Mouse (Mus musculus) intestine, embryonic 14.5 days (tissue): ENCODE measurements at regions not wholly inside any gene's neighbourhood (a gene's known extent, or its start where the extent isn't known, plus 50 kb on each side); places are given as distances from the start of the nearest gene placed in this dataset.

ENCODE experiments used
- ATAC-seq: fragments of 200-750 bp; cut with Nextera tagmentation; replicated peaks from 2 replicates; pipeline ENCODE4 v1.8.0; 2017; ENCODE audit warnings: low read depth, moderate number of reproducible peaks, moderate TSS enrichment, moderate library complexity; ENCODE audit not compliant: low FRiP score, low TSS enrichment
- DNase-seq: peaks from one replicate; pipeline ENCODE4 v3.0.0-alpha.2; 2018; ENCODE audit warnings: low spot score
- H3K27ac ChIP-seq: fragments of 300-500 bp; sonication (generic); 2 replicates; pipeline ENCODE4 v1.5.1; 2014; ENCODE audit warnings: low read depth, mild to moderate bottlenecking, control low read depth
- H3K27me3 ChIP-seq: fragments of 300-500 bp; sonication (generic); replicated peaks from 2 replicates; pipeline ENCODE4 v1.6.1; 2014; ENCODE audit warnings: low read length, control low read depth; ENCODE audit not compliant: control insufficient read depth, insufficient read depth
- H3K36me3 ChIP-seq: fragments of 300-500 bp; sonication (generic); 2 replicates; pipeline ENCODE4 v1.6.1; 2014; ENCODE audit warnings: low read length, control low read depth; ENCODE audit not compliant: control insufficient read depth, insufficient read depth
- H3K4me1 ChIP-seq: fragments of 300-500 bp; sonication (generic); replicated peaks from 2 replicates; pipeline ENCODE4 v1.6.1; 2014; ENCODE audit warnings: low read length, control low read depth, mixed read lengths; ENCODE audit not compliant: control insufficient read depth, insufficient read depth
- H3K4me2 ChIP-seq: fragments of 300-500 bp; sonication (generic); 2 replicates; pipeline ENCODE4 v1.6.1; 2014; ENCODE audit warnings: low read length
- H3K4me3 ChIP-seq: fragments of 300-500 bp; sonication (generic); 2 replicates; pipeline ENCODE4 v1.5.1; 2014; ENCODE audit warnings: low read depth, low read length, control low read depth, mixed read lengths
- H3K9ac ChIP-seq: fragments of 300-500 bp; sonication (generic); 2 replicates; pipeline ENCODE4 v1.6.1; 2014; ENCODE audit warnings: mild to moderate bottlenecking, low read length
- H3K9me3 ChIP-seq: fragments of 300-500 bp; sonication (generic); 2 replicates; pipeline ENCODE4 v1.6.1; 2016; ENCODE audit warnings: low read length, control low read depth; ENCODE audit not compliant: control insufficient read depth
- WGBS: fragments of 180-500 bp; shearing (Covaris S2); extraction: QIAGEN DNeasy Blood & Tissue Kit; methylation state at CpG from one replicate; pipeline ENCODE4 v1.1.7; 2014; 5-methylcytosine and 5-hydroxymethylcytosine counted together

DNA sequence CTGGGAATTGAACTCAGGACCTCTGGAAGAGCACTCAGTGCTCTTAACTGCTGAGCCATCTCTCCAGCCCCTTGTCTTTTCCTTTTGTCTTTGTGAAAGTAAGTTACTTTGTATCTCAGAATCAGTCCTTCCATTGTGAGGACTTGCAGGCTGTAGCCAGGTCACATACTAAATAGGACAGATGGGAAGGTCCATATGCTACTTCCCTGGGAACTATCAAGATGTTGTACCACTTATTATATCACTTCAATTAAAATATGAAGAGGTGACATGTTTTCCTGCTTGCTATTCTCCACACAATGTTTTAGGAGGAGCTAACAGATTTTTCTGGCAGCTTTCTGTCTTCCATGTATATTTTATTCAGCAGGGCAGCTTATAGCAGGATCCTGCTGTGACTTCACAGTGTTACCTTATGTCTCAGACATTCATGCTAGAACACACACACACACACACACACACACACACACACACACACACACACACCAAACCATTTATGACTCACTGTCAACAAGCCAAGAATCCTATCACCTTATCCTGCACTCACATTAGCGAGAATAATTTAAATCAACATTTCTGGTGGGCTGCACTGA is 179.6 kb upstream of the Fermt1 start:
- H3K4me2 ChIP-seq, result no peak overlapping the region
- ATAC-seq (no peak), DNase-seq (no peak)
- no peak overlapping the region for H3K9ac ChIP-seq
- H3K9me3 ChIP-seq, result no peaks in the 10 kb centered on the region
- H3K27me3 ChIP-seq, result no peaks in the 10 kb centered on the region
- H3K4me1 ChIP-seq, result no peaks in the 10 kb centered on the region
- 68% methylated on average over 1 of the region's 1 CpGs for WGBS
- H3K36me3 ChIP-seq, result no peaks in the 10 kb centered on the region
- no peak overlapping the region for H3K4me3 ChIP-seq
- H3K27ac ChIP-seq, result no peak overlapping the region

DNA sequence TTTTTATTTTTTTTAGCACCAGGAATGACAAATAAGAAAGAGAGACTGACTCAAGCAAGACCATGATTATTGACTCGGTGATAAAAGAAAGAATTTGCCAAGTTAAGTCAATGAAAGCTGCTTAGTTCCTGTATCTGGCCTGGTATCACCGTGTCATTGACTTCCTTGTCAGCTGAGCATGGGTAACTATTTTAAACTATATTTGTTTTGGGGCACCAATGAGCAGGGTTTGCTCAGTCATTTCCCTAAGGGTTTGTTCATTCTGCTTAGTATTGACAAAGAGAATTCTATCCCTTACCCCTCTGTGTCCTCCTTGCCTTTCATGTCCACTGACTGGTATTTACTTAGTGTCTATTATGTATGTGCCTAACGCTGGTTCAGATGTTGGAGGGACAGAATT is 189.2 kb upstream of the Fermt1 start:
- Histone ChIP-seq H3K9ac (no peak overlapping the region), H3K27ac (no peak overlapping the region), H3K27me3 (no peaks in the 10 kb centered on the region), H3K9me3 (no peaks in the 10 kb centered on the region), H3K4me2 (no peak overlapping the region), H3K36me3 (no peaks in the 10 kb centered on the region), H3K4me3 (no peak overlapping the region), H3K4me1 (peaks cover 9% of the 10 kb centered on the region)
- no peak for DNase-seq
- no peak for ATAC-seq
- 61% methylated on average over 3 of the region's 3 CpGs for WGBS

DNA sequence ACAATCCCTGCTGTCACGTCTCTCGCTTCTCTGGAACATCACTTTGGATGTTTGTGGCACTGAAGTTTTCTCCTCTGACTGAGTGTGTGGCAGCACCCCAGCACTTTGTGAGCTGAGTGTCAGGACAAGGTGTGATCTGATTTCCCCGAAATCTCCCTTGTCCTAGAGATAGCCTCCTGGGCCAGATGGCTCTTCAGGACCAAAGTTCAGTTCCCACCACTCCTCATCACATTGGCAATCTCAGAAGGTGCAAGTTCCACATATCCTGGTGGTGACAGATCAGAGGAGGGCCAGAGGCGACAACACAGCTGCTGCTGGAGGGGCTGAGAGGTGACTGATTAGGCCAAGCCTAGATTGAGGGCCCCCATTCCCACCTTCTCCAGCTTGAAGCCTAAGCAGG is 193.2 kb upstream of the Fermt1 start:
- Histone ChIP-seq H3K27ac (no peak overlapping the region), H3K4me2 (no peak overlapping the region), H3K9me3 (no peaks in the 10 kb centered on the region), H3K36me3 (no peaks in the 10 kb centered on the region), H3K4me3 (no peak overlapping the region), H3K27me3 (no peaks in the 10 kb centered on the region), H3K4me1 (peaks cover 9% of the 10 kb centered on the region), H3K9ac (no peak overlapping the region)
- ATAC-seq (no peak), DNase-seq (no peak)
- WGBS, result 76% methylated on average over 4 of the region's 4 CpGs

DNA sequence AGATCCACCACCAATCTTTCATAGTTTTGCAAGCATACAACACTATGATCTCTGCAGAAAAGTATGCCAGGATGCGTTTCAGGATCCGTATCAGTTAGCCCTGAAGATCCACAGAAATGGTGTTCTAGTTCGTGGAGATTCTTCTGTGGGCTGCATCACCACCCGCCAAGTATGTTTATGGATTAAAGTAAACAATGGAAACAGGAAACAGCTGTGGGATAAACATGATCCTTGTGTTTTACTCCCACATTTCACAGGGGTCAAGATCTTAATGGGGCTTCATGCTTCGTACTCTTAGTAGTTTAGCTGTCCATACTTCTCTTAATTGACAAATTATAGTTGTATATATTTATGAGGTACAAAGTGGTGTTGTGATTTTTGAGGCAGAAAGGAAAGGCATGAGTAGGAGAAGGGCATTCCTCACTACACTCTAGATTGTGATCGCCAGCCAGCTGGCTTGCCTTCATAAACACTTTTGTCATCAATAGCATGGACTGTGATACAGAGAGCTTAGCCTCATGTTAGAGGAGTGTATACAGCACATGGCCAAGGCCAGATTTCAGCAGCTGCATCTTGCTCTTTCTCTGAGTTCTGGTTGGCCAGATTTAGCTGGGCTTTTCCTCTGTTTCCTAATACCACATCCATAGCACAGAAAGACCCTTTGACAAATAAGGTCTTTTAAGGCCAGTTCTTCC is 195.8 kb upstream of the Fermt1 start:
- Histone ChIP-seq H3K9me3 (no peaks in the 10 kb centered on the region), H3K4me3 (no peak overlapping the region), H3K36me3 (no peaks in the 10 kb centered on the region), H3K27me3 (no peaks in the 10 kb centered on the region), H3K4me2 (no peak overlapping the region), H3K4me1 (peaks cover 5% of the 10 kb centered on the region), H3K27ac (peak overlapping the region; percentile 60), H3K9ac (no peak overlapping the region)
- ATAC-seq (no peak; the same call in 1 of the 2 replicates), DNase-seq (no peak)
- 38% methylated on average over 6 of the region's 6 CpGs for WGBS

DNA sequence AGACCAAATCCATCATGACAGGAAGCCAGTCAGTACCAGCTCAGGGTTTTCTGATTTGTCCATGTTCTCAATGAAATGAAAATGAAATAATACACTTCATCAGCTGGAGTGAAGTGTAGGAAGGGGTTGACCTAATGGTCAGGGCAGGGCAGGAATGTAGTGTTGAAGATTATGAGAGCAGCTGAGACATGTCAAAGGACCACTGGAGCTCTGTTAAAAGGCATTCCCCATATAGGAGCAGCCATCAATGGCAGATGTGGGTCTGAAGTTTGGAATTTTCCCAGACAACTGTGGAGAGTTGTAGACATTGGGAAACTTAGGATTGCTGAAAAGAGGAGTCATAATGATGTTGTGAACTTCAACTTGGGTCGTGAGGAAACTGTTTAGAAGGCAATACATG is 206.8 kb upstream of the Fermt1 start:
- no peaks in the 10 kb centered on the region for H3K9me3 ChIP-seq
- no peaks in the 10 kb centered on the region for H3K36me3 ChIP-seq
- no peaks in the 10 kb centered on the region for H3K27me3 ChIP-seq
- no peaks in the 10 kb centered on the region for H3K4me1 ChIP-seq
- no peak overlapping the region for H3K4me3 ChIP-seq
- H3K4me2 ChIP-seq, result no peak overlapping the region
- no peak overlapping the region for H3K9ac ChIP-seq
- H3K27ac ChIP-seq, result no peak overlapping the region
- ATAC-seq (no peak), DNase-seq (no peak)
- 71% methylated on average over 1 of the region's 1 CpGs for WGBS

DNA sequence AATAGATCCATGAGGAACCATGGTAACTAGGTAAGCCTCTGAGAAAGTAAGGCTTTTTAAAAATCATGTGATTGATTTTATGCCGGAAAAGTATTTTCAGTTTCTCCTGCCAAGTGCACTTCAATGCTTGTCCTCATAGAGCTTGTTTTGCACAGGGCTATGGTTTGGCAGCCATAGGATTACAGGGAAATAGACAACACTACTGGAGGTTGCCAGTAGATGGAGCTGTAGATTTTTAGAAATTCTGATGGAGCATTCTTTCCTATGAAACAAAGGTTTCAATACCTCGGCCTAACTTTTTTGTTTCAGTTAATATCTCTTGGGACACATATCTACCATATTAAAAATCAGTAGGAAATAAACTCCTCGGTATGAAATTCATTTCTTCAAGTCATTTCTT is 210.8 kb upstream of the Fermt1 start:
- H3K36me3 ChIP-seq, result no peaks in the 10 kb centered on the region
- H3K4me1 ChIP-seq, result 0 out of 2 replicates have a peak, but pooled peaks cover 3% of the 10 kb centered on the region
- H3K4me2 ChIP-seq, result no peak overlapping the region
- H3K4me3 ChIP-seq, result no peak overlapping the region
- no peak overlapping the region for H3K9ac ChIP-seq
- 62% methylated on average over 3 of the region's 3 CpGs for WGBS
- H3K27ac ChIP-seq, result no peak overlapping the region
- no peak for DNase-seq
- ATAC-seq, result no peak
- no peaks in the 10 kb centered on the region for H3K9me3 ChIP-seq
- no peaks in the 10 kb centered on the region for H3K27me3 ChIP-seq

DNA sequence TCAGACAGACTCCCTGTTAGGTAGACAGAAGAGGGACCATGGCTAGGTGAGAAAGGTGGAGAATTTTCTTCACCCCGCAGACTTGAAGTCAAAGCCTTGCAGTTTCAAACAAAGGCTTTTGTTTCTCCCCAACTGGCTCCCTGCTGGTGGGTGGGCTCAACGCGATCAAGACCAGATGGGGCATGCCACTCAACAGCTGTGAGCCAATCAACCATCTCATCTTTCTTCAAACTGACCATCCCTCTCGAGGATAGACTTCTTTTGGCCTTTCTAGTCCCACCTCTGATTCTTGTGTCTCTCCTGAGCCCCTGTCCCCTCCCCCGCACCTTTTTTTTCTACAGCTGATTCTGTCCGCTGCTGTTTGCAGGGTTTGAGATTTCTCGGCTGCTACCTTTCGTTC is 212.5 kb upstream of the Fermt1 start:
- Histone ChIP-seq H3K9me3 (no peaks in the 10 kb centered on the region), H3K4me3 (no peak overlapping the region), H3K36me3 (no peaks in the 10 kb centered on the region), H3K9ac (no peak overlapping the region), H3K27ac (no peak overlapping the region), H3K27me3 (no peaks in the 10 kb centered on the region), H3K4me1 (0 out of 2 replicates have a peak, but pooled peaks cover 3% of the 10 kb centered on the region), H3K4me2 (no peak overlapping the region)
- WGBS, result 58% methylated on average over 8 of the region's 8 CpGs
- DNase-seq, result no peak
- no peak for ATAC-seq

DNA sequence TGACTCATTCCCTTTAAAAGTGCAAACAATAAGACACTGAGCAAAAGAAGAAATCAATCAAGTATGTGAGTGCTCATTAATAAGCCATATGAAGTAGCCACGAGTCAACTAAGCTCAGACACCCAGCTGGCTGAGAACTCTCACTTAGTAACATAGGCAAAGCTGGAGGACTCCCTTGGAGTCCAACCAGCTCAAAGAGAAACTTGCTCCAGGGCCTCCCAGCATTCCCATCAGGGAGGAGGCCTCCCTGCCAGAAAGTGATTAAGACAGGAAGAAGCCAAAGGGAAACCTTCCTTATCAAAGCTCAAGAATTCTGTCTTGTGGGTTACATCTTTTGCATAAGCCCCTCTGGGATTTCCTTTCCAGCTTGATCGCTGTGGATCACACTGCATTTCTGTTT is 213.7 kb upstream of the Fermt1 start:
- H3K9me3 ChIP-seq, result no peaks in the 10 kb centered on the region
- DNase-seq (no peak), ATAC-seq (no peak)
- H3K4me2 ChIP-seq, result no peak overlapping the region
- WGBS, result 31% methylated on average over 2 of the region's 2 CpGs
- H3K4me1 ChIP-seq, result 0 out of 2 replicates have a peak, but pooled peaks cover 3% of the 10 kb centered on the region
- no peaks in the 10 kb centered on the region for H3K36me3 ChIP-seq
- H3K4me3 ChIP-seq, result no peak overlapping the region
- H3K27me3 ChIP-seq, result no peaks in the 10 kb centered on the region
- H3K9ac ChIP-seq, result no peak overlapping the region
- H3K27ac ChIP-seq, result no peak overlapping the region

DNA sequence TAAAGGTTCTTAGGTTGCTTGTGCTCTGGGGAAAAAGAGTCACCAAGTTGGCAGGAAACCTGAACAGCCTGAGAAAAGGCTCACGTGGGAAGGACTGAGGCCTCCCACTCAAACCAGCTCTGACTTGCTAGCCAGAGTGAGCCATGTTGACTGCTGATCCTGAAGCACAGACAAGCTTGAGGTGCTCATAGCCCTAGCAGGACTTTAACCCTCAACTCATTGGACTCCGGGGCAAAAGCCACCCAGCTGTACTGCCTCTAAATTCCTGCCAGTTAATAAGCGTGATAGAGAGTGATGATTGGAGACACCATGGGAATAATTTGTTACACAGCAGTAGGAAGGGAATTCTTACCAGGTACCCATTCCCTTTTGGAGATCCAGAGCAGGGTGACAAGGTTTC is 230.7 kb upstream of the Fermt1 start:
- DNase-seq, result no peak
- no peak for ATAC-seq
- WGBS, result 82% methylated on average over 3 of the region's 3 CpGs

More for the DNA sequence above, 230.7 kb upstream of the Fermt1 start:
- Histone ChIP-seq H3K4me3 (no peak overlapping the region), H3K27me3 (no peaks in the 10 kb centered on the region), H3K9ac (no peak overlapping the region), H3K36me3 (no peaks in the 10 kb centered on the region), H3K4me2 (no peak overlapping the region), H3K27ac (no peak overlapping the region), H3K4me1 (no peaks in the 10 kb centered on the region), H3K9me3 (no peaks in the 10 kb centered on the region)
